Mouse (Mus musculus) forebrain, postnatal 0 days (tissue): Measurements from ENCODE around the gene Fam189a2. TPM values are rescaled to one million over a fixed set of nuclear protein-coding genes. Genes with fewer than 3 reads are reported as not detected.
A peak's percentile ranks its signal among the peaks of the same experiment; 100 is the strongest.

Experiments used
- ATAC-seq: fragments of 200-750 bp; cut with Nextera tagmentation; 2 replicates; pipeline ENCODE4 v1.8.0; 2017; ENCODE audit warnings: mild to moderate bottlenecking, moderate library complexity
- DNase-seq: peaks from one replicate; pipeline ENCODE4 v3.0.0-alpha.2; 2015
- H3K27ac ChIP-seq: fragments of 300-500 bp; sonication (generic); 2 replicates; pipeline ENCODE4 v1.5.1; 2014; ENCODE audit warnings: low read depth, mild to moderate bottlenecking, antibody characterized with exemption, low read length, moderate library complexity, mixed read lengths
- H3K27me3 ChIP-seq: fragments of 300-500 bp; sonication (generic); 2 replicates; pipeline ENCODE4 v1.6.1; 2014; ENCODE audit warnings: mild to moderate bottlenecking, low read length, mixed read lengths; ENCODE audit not compliant: insufficient read depth
- H3K36me3 ChIP-seq: fragments of 300-500 bp; sonication (generic); 2 replicates; pipeline ENCODE4 v1.6.1; 2014; ENCODE audit warnings: mild to moderate bottlenecking, moderate library complexity; ENCODE audit not compliant: insufficient read depth
- H3K4me1 ChIP-seq: fragments of 300-500 bp; sonication (generic); 2 replicates; pipeline ENCODE4 v1.6.1; 2014; ENCODE audit warnings: antibody characterized with exemption; ENCODE audit not compliant: insufficient read depth
- H3K4me2 ChIP-seq: fragments of 300-500 bp; sonication (generic); 2 replicates; pipeline ENCODE4 v1.6.1; 2014; ENCODE audit warnings: low read depth, mild to moderate bottlenecking, moderate library complexity
- H3K4me3 ChIP-seq: fragments of 300-500 bp; sonication (generic); 2 replicates; pipeline ENCODE4 v1.5.1; 2014; ENCODE audit warnings: low read depth, low read length, mixed read lengths
- H3K9ac ChIP-seq: fragments of 300-500 bp; sonication (generic); 2 replicates; pipeline ENCODE4 v1.6.1; 2014; ENCODE audit warnings: mild to moderate bottlenecking
- H3K9me3 ChIP-seq: fragments of 300-500 bp; sonication (generic); 2 replicates; pipeline ENCODE4 v1.6.1; 2016; ENCODE audit warnings: low read length
- CTCF ChIP-seq: sonication (generic); IDR thresholded peaks from 2 replicates; pipeline ENCODE4 v1.5.1; 2016; ENCODE audit warnings: antibody characterized with exemption, control low read depth, low read depth
- WGBS: fragments of 180-500 bp; shearing (Covaris S2); extraction: QIAGEN DNeasy Blood & Tissue Kit; methylation state at CpG from one replicate; pipeline ENCODE4 v1.1.7; 2014; 5-methylcytosine and 5-hydroxymethylcytosine counted together
- polyA plus RNA-seq: library from polyadenylated mRNA; unstranded; fragments of >200 nt; fragmentation: Nextera tagmentation; extraction: Ambion mirVana; gene quantifications from 2 replicates; pipeline ENCODE4 v1.2.1, GENCODE M21; 2015
- total RNA-seq: library from RNA; depleted of rRNA; stranded (reverse); fragments of >200 nt; gene quantifications from 2 replicates; pipeline ENCODE4 v1.2.3, GENCODE M21; 2014

The Fam189a2 gene
- total and polyA plus RNA-seq, 2 experiments from 2014 or later, result 2.5 to 8.2 TPM

- no peak for DNase-seq
- Histone ChIP-seq H3K4me1 (peaks cover 4% of the 10 kb centered on the region), H3K9me3 (no peaks in the 10 kb centered on the region), H3K9ac (no peak overlapping the region), H3K4me2 (no peak overlapping the region), H3K4me3 (no peak overlapping the region), H3K27me3 (no peaks in the 10 kb centered on the region), H3K27ac (no peak overlapping the region), H3K36me3 (no peaks in the 10 kb centered on the region; the same call in 1 of the 2 replicates)
- ATAC-seq, result no peak
- TF ChIP-seq CTCF, result no peak
- WGBS, result 79% methylated on average over 6 of the region's 6 CpGs
Measured at GRCm38 (mm10) chr19:23977901-23978443, 52.8 kb downstream of the Fam189a2 start.

GRCm38 (mm10) chr19:23972881-23973649 lies 57.8 kb downstream of the Fam189a2 start:
- H3K36me3 ChIP-seq, result no peaks in the 10 kb centered on the region
- ATAC-seq (peak; percentile 92), DNase-seq (peak; percentile 56)
- H3K4me1 ChIP-seq, result peaks cover 10% of the 10 kb centered on the region
- H3K27me3 ChIP-seq, result no peaks in the 10 kb centered on the region
- no peak overlapping the region for H3K4me3 ChIP-seq
- peak; percentile 13; the same call in 1 of the 2 replicates for TF ChIP-seq CTCF
- H3K9me3 ChIP-seq, result no peaks in the 10 kb centered on the region
- no peak overlapping the region for H3K4me2 ChIP-seq
- H3K9ac ChIP-seq, result 0 out of 2 replicates have a peak overlapping the region, but pooled peaks have one; percentile 14
- WGBS, result 57% methylated on average over 16 of the region's 16 CpGs
- H3K27ac ChIP-seq, result 0 out of 2 replicates have a peak overlapping the region, but pooled peaks have one; percentile 29

DNA sequence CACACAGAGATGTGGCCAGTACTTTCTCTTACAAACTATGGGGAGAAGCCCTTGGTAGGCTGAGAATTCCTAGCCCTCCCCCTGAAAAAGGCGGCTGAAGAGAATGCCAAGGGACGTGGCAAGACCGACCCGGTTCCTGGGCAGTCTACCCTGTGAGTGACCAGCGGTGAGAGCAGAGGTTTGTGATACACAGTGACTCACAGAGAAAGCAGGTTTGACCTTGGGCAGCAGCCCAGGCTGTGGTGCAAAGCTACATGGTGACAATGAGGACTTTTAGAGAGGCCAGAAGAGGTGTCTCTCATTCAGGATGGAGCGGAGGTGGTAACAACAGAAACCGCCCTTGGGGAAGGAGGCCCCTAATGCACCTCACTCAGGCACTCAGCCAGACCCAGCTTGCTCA lies 59.4 kb downstream of the Fam189a2 start:
- no peak overlapping the region for H3K4me2 ChIP-seq
- H3K9me3 ChIP-seq, result no peaks in the 10 kb centered on the region
- no peak for DNase-seq
- no peak for TF ChIP-seq CTCF
- H3K27me3 ChIP-seq, result no peaks in the 10 kb centered on the region
- no peak overlapping the region for H3K27ac ChIP-seq
- peaks cover 10% of the 10 kb centered on the region for H3K4me1 ChIP-seq
- 92% methylated on average over 7 of the region's 7 CpGs for WGBS
- H3K9ac ChIP-seq, result no peak overlapping the region
- H3K36me3 ChIP-seq, result no peaks in the 10 kb centered on the region
- no peak overlapping the region for H3K4me3 ChIP-seq
- no peak for ATAC-seq

DNA sequence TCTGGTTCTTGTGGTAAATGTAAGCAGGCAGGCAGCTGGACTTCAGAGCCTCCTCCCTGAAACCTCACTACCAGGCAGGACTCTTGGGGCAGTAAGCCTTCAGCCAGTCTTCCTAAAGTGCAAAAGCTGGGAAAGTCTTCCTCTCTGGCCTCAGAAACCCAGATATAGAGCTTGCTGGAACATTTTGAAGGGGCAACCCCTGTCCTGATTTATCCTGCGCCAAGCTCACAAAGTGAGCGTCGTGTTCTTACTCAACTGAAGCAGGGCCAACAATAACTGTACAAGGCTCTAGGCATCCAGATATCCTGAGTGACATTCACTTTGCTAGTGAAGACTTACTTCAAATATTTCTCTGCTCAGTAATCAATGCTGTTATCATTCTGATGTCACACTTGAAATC lies 60.4 kb downstream of the Fam189a2 start:
- no peak for DNase-seq
- no peaks in the 10 kb centered on the region for H3K9me3 ChIP-seq
- no peak for ATAC-seq
- peaks cover 10% of the 10 kb centered on the region for H3K4me1 ChIP-seq
- TF ChIP-seq CTCF, result no peak
- H3K27me3 ChIP-seq, result no peaks in the 10 kb centered on the region
- no peaks in the 10 kb centered on the region for H3K36me3 ChIP-seq
- H3K4me3 ChIP-seq, result no peak overlapping the region
- H3K27ac ChIP-seq, result no peak overlapping the region
- no peak overlapping the region for H3K9ac ChIP-seq
- H3K4me2 ChIP-seq, result no peak overlapping the region
- WGBS, result 91% methylated on average over 3 of the region's 3 CpGs

- H3K9me3 ChIP-seq, result no peaks in the 10 kb centered on the region
- TF ChIP-seq CTCF, result no peak
- no peaks in the 10 kb centered on the region for H3K27me3 ChIP-seq
- no peak overlapping the region for H3K27ac ChIP-seq
- H3K4me2 ChIP-seq, result no peak overlapping the region
- no peak overlapping the region for H3K9ac ChIP-seq
- H3K4me1 ChIP-seq, result peaks cover 10% of the 10 kb centered on the region
- no peak for DNase-seq
- no peak overlapping the region for H3K4me3 ChIP-seq
- 85% methylated on average over 2 of the region's 2 CpGs for WGBS
- no peaks in the 10 kb centered on the region for H3K36me3 ChIP-seq
- no peak for ATAC-seq
Measured at GRCm38 (mm10) chr19:23968862-23969225, 62.0 kb downstream of the Fam189a2 start.

DNA sequence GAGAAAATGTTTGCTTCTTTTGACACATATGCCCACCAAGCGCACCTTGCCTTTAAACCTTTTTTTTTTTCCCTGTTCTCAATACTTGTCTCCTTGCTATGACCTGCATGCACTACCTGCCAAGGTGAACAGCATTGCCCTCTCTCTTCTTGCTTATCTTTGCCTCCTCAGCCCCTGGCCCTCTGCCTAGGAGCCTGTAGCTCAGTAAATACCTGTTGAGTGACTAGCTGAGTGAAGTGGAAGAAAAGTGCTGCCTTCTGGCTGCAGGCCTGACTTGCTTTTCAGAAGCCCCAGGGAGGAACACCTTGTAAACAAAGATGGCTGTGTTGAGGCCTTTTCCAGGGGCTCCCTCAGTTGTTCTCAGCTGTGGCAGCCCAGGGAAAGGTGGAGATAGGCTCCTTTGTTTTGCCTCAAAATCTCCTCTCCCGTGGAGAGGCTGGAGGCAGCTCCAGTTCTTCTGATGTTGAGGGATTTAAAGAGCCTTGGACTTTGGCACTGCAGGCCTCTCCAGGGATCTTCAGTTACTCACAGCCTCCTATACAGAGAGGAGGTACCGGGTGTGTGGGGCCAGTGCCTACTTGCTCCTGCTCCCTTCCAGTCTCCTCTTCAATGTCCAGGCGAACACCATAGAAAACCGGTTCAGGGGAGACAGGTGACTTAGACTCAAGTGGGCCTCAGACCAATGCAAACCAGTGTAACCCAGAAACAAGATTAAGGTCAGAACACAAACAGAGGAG lies 62.5 kb downstream of the Fam189a2 start:
- Histone ChIP-seq H3K4me2 (no peak overlapping the region), H3K4me1 (peaks cover 9% of the 10 kb centered on the region), H3K4me3 (no peak overlapping the region), H3K9ac (no peak overlapping the region), H3K36me3 (no peaks in the 10 kb centered on the region), H3K9me3 (no peaks in the 10 kb centered on the region), H3K27ac (no peak overlapping the region), H3K27me3 (no peaks in the 10 kb centered on the region)
- no peak for DNase-seq
- no peak for ATAC-seq
- 49% methylated on average over 5 of the region's 5 CpGs for WGBS
- TF ChIP-seq CTCF, result no peak

- H3K27me3 ChIP-seq, result no peaks in the 10 kb centered on the region
- no peak for TF ChIP-seq CTCF
- no peak for DNase-seq
- WGBS, result 26% methylated on average over 2 of the region's 2 CpGs
- H3K9ac ChIP-seq, result no peak overlapping the region
- H3K27ac ChIP-seq, result no peak overlapping the region
- ATAC-seq, result no peak
- H3K9me3 ChIP-seq, result no peaks in the 10 kb centered on the region
- H3K36me3 ChIP-seq, result no peaks in the 10 kb centered on the region
- no peak overlapping the region for H3K4me3 ChIP-seq
- no peaks in the 10 kb centered on the region for H3K4me1 ChIP-seq
- no peak overlapping the region for H3K4me2 ChIP-seq
Measured at GRCm38 (mm10) chr19:23967156-23967555, 63.7 kb downstream of the Fam189a2 start.
